Mouse (Mus musculus): ENCODE measurements around the gene Med27. TPM values are rescaled to one million over a fixed set of nuclear protein-coding genes. Genes with fewer than 3 reads are reported as not detected.

Med27 gene
- polyA plus RNA-seq, 1 experiment from 2014 or later: 40.6 TPM

DNA sequence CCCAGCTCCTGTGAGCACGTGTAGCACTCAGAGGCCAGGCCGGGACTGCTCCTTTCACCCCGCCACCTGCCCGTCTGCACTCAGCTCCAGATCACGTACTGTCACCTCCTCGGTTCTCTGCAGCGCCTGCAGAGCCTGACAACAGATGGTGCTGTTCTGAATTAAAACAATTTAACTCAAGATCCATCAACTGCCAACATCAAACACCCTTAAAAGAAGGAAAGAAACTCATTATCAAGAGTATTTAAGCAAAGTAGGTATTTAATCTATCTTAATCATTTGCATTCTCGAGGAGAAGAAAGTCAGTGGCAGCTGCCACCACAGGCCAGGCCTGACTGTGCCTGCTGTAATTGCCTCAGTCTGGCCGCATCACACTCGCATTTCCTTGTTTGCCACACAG lies 38.8 kb downstream of the Med27 start:
- H3K27me3 ChIP-seq (ENCODE audit: control insufficient read depth, insufficient read depth, low read length): no peaks in the 10 kb centered on the region

GRCm38 (mm10) chr2:29387268-29387667 lies 40.6 kb downstream of the Med27 start:
- no peak overlapping the region for H3K9ac ChIP-seq (ENCODE audit: low read depth, low read length)
- H3K27ac ChIP-seq (ENCODE audit: low read depth, low read length): no peak overlapping the region
- no peak overlapping the region for H3K4me3 ChIP-seq (ENCODE audit: low read depth, low read length)
- no peaks in the 10 kb centered on the region for H3K4me1 ChIP-seq (ENCODE audit: control insufficient read depth, insufficient read depth, low read length)
- no peaks in the 10 kb centered on the region for H3K36me3 ChIP-seq (ENCODE audit: control insufficient read depth, insufficient read depth, low read length)
- no peaks in the 10 kb centered on the region for H3K27me3 ChIP-seq (ENCODE audit: control insufficient read depth, insufficient read depth, low read length)
- H3K9me3 ChIP-seq (replicated peaks; ENCODE audit: control insufficient read depth, low read length): no peaks in the 10 kb centered on the region
- no peak for ATAC-seq (replicated peaks; ENCODE audit: insufficient number of reproducible peaks, low FRiP score, low TSS enrichment)
- no peak overlapping the region for H3K4me2 ChIP-seq
- WGBS (ENCODE audit: insufficient replicate concordance): 82% methylated on average over 2 of the region's 2 CpGs

More for the DNA sequence above, 38.8 kb downstream of the Med27 start:
- no peak for ATAC-seq (replicated peaks; ENCODE audit: insufficient number of reproducible peaks, low FRiP score, low TSS enrichment)
- no peak overlapping the region for H3K9ac ChIP-seq (ENCODE audit: low read depth, low read length)
- no peaks in the 10 kb centered on the region for H3K9me3 ChIP-seq (replicated peaks; ENCODE audit: control insufficient read depth, low read length)
- no peak overlapping the region for H3K4me2 ChIP-seq
- H3K36me3 ChIP-seq (ENCODE audit: control insufficient read depth, insufficient read depth, low read length): no peaks in the 10 kb centered on the region
- WGBS (ENCODE audit: insufficient replicate concordance): 57% methylated on average over 10 of the region's 10 CpGs
- H3K4me3 ChIP-seq (ENCODE audit: low read depth, low read length): no peak overlapping the region
- H3K4me1 ChIP-seq (ENCODE audit: control insufficient read depth, insufficient read depth, low read length): peaks cover 7% of the 10 kb centered on the region; the same call in 1 of the 2 replicates
- H3K27ac ChIP-seq (ENCODE audit: low read depth, low read length): no peak overlapping the region

DNA sequence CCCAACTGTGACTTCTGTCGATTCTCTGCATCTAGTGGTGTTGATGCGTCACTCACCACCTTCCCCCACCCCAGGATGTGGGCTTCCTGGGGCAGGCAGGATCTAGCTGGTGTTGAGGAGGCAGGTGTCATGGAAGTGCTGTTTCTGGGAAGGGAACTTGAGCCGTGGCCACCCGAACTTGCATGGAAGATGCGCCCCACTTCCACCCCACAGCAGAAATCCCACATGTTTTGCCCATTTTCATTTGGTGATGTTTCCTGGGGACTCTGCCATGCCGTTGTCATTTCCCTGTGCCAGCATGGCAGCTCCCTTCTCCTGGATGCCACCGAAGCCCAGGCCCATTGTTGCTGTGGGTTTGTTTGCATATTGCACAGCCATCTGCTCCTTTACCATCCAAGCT lies 42.3 kb downstream of the Med27 start:
- Histone ChIP-seq H3K4me1 (ENCODE audit: control insufficient read depth, insufficient read depth, low read length) (peaks cover 3% of the 10 kb centered on the region; the same call in 1 of the 2 replicates), H3K36me3 (ENCODE audit: control insufficient read depth, insufficient read depth, low read length) (no peaks in the 10 kb centered on the region), H3K4me2 (no peak overlapping the region), H3K9me3 (replicated peaks; ENCODE audit: control insufficient read depth, low read length) (no peaks in the 10 kb centered on the region), H3K27ac (ENCODE audit: low read depth, low read length) (no peak overlapping the region), H3K4me3 (ENCODE audit: low read depth, low read length) (no peak overlapping the region), H3K9ac (ENCODE audit: low read depth, low read length) (no peak overlapping the region), H3K27me3 (ENCODE audit: control insufficient read depth, insufficient read depth, low read length) (no peaks in the 10 kb centered on the region)
- no peak for ATAC-seq (replicated peaks; ENCODE audit: insufficient number of reproducible peaks, low FRiP score, low TSS enrichment)
- WGBS (ENCODE audit: insufficient replicate concordance): 78% methylated on average over 7 of the region's 7 CpGs

- ATAC-seq (replicated peaks; ENCODE audit: insufficient number of reproducible peaks, low FRiP score, low TSS enrichment): no peak
- Histone ChIP-seq H3K4me1 (ENCODE audit: control insufficient read depth, insufficient read depth, low read length) (peaks cover 3% of the 10 kb centered on the region; the same call in 1 of the 2 replicates), H3K27me3 (ENCODE audit: control insufficient read depth, insufficient read depth, low read length) (no peaks in the 10 kb centered on the region), H3K9me3 (replicated peaks; ENCODE audit: control insufficient read depth, low read length) (no peaks in the 10 kb centered on the region), H3K9ac (ENCODE audit: low read depth, low read length) (no peak overlapping the region), H3K27ac (ENCODE audit: low read depth, low read length) (no peak overlapping the region), H3K36me3 (ENCODE audit: control insufficient read depth, insufficient read depth, low read length) (no peaks in the 10 kb centered on the region), H3K4me3 (ENCODE audit: low read depth, low read length) (no peak overlapping the region), H3K4me2 (no peak overlapping the region)
- WGBS (ENCODE audit: insufficient replicate concordance): 78% methylated on average over 4 of the region's 4 CpGs
Observed at GRCm38 (mm10) chr2:29391086-29391485, 44.5 kb downstream of the Med27 start.

DNA sequence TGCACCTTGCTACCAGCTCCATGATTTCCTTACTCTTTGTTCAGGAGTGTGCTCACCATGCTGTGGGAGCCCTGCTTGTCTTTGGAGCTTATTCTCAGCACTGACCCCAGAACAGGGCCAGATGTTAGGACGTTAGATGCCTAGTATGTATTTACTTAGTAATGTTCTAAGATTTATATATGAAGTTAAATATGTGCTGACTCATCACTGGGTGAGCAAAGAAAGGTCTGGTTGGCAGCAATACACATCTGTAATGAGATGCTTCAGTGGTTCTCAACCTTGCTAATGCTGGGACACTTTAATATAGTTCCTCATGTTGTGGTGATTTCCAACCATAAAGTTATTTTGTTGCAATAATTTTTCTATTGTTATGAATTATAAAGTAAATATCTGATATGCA lies 45.4 kb downstream of the Med27 start:
- Histone ChIP-seq H3K4me3 (ENCODE audit: low read depth, low read length) (no peak overlapping the region), H3K9ac (ENCODE audit: low read depth, low read length) (no peak overlapping the region), H3K27ac (ENCODE audit: low read depth, low read length) (no peak overlapping the region), H3K27me3 (ENCODE audit: control insufficient read depth, insufficient read depth, low read length) (no peaks in the 10 kb centered on the region), H3K9me3 (replicated peaks; ENCODE audit: control insufficient read depth, low read length) (no peaks in the 10 kb centered on the region), H3K36me3 (ENCODE audit: control insufficient read depth, insufficient read depth, low read length) (no peaks in the 10 kb centered on the region), H3K4me2 (no peak overlapping the region), H3K4me1 (ENCODE audit: control insufficient read depth, insufficient read depth, low read length) (peaks cover 3% of the 10 kb centered on the region; the same call in 1 of the 2 replicates)
- 75% methylated on average over 1 of the region's 1 CpGs for WGBS (ENCODE audit: insufficient replicate concordance)
- no peak for ATAC-seq (replicated peaks; ENCODE audit: insufficient number of reproducible peaks, low FRiP score, low TSS enrichment)

GRCm38 (mm10) chr2:29400234-29400633 lies 53.6 kb downstream of the Med27 start:
- Histone ChIP-seq H3K4me1 (ENCODE audit: control insufficient read depth, insufficient read depth, low read length) (peaks cover 12% of the 10 kb centered on the region), H3K9me3 (replicated peaks; ENCODE audit: control insufficient read depth, low read length) (no peaks in the 10 kb centered on the region)
- 82% methylated on average over 7 of the region's 7 CpGs for WGBS (ENCODE audit: insufficient replicate concordance)

GRCm38 (mm10) chr2:29400812-29401211 lies 54.2 kb downstream of the Med27 start:
- peaks cover 12% of the 10 kb centered on the region for H3K4me1 ChIP-seq (ENCODE audit: control insufficient read depth, insufficient read depth, low read length)
- H3K9ac ChIP-seq (ENCODE audit: low read depth, low read length): no peak overlapping the region
- H3K9me3 ChIP-seq (replicated peaks; ENCODE audit: control insufficient read depth, low read length): no peaks in the 10 kb centered on the region
- no peaks in the 10 kb centered on the region for H3K36me3 ChIP-seq (ENCODE audit: control insufficient read depth, insufficient read depth, low read length)
- H3K27ac ChIP-seq (ENCODE audit: low read depth, low read length): no peak overlapping the region
- ATAC-seq (replicated peaks; ENCODE audit: insufficient number of reproducible peaks, low FRiP score, low TSS enrichment): no peak
- H3K4me3 ChIP-seq (ENCODE audit: low read depth, low read length): no peak overlapping the region
- H3K4me2 ChIP-seq: no peak overlapping the region
- H3K27me3 ChIP-seq (ENCODE audit: control insufficient read depth, insufficient read depth, low read length): no peaks in the 10 kb centered on the region
- 82% methylated on average over 3 of the region's 3 CpGs for WGBS (ENCODE audit: insufficient replicate concordance)

More at GRCm38 (mm10) chr2:29400234-29400633, 53.6 kb downstream of the Med27 start:
- ATAC-seq (replicated peaks; ENCODE audit: insufficient number of reproducible peaks, low FRiP score, low TSS enrichment): no peak
- no peak overlapping the region for H3K9ac ChIP-seq (ENCODE audit: low read depth, low read length)
- no peak overlapping the region for H3K27ac ChIP-seq (ENCODE audit: low read depth, low read length)
- no peak overlapping the region for H3K4me3 ChIP-seq (ENCODE audit: low read depth, low read length)
- no peak overlapping the region for H3K4me2 ChIP-seq
- H3K27me3 ChIP-seq (ENCODE audit: control insufficient read depth, insufficient read depth, low read length): no peaks in the 10 kb centered on the region
- H3K36me3 ChIP-seq (ENCODE audit: control insufficient read depth, insufficient read depth, low read length): no peaks in the 10 kb centered on the region

DNA sequence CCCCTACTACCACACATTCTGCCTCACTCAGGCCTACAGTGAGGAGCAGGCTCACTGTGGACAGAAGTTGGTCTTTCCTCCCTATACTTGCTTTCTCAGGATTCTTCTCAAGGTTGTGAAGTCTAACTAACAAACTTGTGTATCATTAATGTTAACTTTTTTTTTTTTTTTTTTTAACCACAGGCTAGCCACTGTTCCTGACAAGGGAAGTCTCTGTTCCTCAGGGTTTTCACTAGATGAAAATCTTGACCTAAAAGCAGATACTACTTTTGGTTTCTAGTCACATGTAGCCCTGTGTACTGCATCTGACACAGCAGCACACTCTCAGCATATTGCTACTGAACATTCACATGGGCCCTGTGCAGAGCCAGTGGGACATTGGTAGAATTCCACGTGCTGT lies 55.2 kb downstream of the Med27 start:
- H3K36me3 ChIP-seq (ENCODE audit: control insufficient read depth, insufficient read depth, low read length): no peaks in the 10 kb centered on the region
- H3K27me3 ChIP-seq (ENCODE audit: control insufficient read depth, insufficient read depth, low read length): no peaks in the 10 kb centered on the region
- WGBS (ENCODE audit: insufficient replicate concordance): 81% methylated on average over 1 of the region's 1 CpGs
- H3K27ac ChIP-seq (ENCODE audit: low read depth, low read length): no peak overlapping the region
- no peak overlapping the region for H3K4me3 ChIP-seq (ENCODE audit: low read depth, low read length)
- H3K4me2 ChIP-seq: no peak overlapping the region
- no peak for ATAC-seq (replicated peaks; ENCODE audit: insufficient number of reproducible peaks, low FRiP score, low TSS enrichment)
- H3K9me3 ChIP-seq (replicated peaks; ENCODE audit: control insufficient read depth, low read length): no peaks in the 10 kb centered on the region
- H3K4me1 ChIP-seq (ENCODE audit: control insufficient read depth, insufficient read depth, low read length): peaks cover 12% of the 10 kb centered on the region
- H3K9ac ChIP-seq (ENCODE audit: low read depth, low read length): no peak overlapping the region

DNA sequence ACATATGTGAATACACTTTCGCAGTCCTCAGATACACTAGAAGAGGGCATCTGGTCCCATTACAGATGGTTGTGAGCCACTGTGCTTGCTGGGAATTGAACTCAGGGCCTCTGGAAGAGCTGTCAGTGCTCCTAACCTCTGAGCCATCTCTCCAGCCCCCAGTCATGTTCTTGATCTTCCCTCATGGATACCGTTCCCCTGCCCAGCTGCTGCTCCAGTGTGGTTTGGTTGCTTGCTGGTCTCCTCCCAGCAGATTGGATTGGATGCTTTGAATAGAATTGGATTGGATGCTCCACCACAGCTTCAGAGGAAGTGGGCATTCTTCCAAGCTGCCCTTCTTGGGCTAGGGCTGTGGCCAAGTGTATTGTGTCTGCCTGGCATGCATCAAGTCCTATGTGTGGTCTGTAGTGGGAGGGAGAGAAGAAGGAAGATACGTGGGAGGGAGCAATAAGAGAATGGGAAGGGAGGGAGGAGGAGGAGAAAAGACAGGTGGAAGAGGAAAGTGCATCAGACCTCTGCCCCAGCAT lies 56.0 kb downstream of the Med27 start:
- WGBS (ENCODE audit: insufficient replicate concordance): 78% methylated on average over 3 of the region's 3 CpGs
- ATAC-seq (replicated peaks; ENCODE audit: insufficient number of reproducible peaks, low FRiP score, low TSS enrichment): no peak
- Histone ChIP-seq H3K27ac (ENCODE audit: low read depth, low read length) (no peak overlapping the region), H3K36me3 (ENCODE audit: control insufficient read depth, insufficient read depth, low read length) (no peaks in the 10 kb centered on the region), H3K27me3 (ENCODE audit: control insufficient read depth, insufficient read depth, low read length) (no peaks in the 10 kb centered on the region), H3K9ac (ENCODE audit: low read depth, low read length) (no peak overlapping the region), H3K4me2 (no peak overlapping the region), H3K4me1 (ENCODE audit: control insufficient read depth, insufficient read depth, low read length) (peaks cover 12% of the 10 kb centered on the region), H3K9me3 (replicated peaks; ENCODE audit: control insufficient read depth, low read length) (no peaks in the 10 kb centered on the region), H3K4me3 (ENCODE audit: low read depth, low read length) (no peak overlapping the region)

All from heart, embryonic 11.5 days (tissue).